Mouse (Mus musculus) stomach, postnatal 0 days (tissue): ENCODE data around the gene Bmp7. TPM values are rescaled to one million over a fixed set of nuclear protein-coding genes. Genes with fewer than 3 reads are reported as not detected.

ENCODE experiments used
- ATAC-seq: fragments of 200-750 bp; cut with Nextera tagmentation; 2 replicates; pipeline ENCODE4 v1.8.0; 2017; ENCODE audit not compliant: low FRiP score, low TSS enrichment
- DNase-seq: peaks from one replicate; pipeline ENCODE4 v3.0.0-alpha.2; 2016; ENCODE audit warnings: low spot score
- H3K27ac ChIP-seq: fragments of 300-500 bp; sonication (generic); replicated peaks from 2 replicates; pipeline ENCODE4 v1.5.1; 2014; ENCODE audit warnings: mild to moderate bottlenecking, control low read depth
- H3K27me3 ChIP-seq: fragments of 300-500 bp; sonication (generic); 2 replicates; pipeline ENCODE4 v1.6.1; 2014; ENCODE audit warnings: low read length; ENCODE audit not compliant: control insufficient read depth, insufficient read depth
- H3K36me3 ChIP-seq: fragments of 300-500 bp; sonication (generic); 2 replicates; pipeline ENCODE4 v1.6.1; 2014; ENCODE audit warnings: low read length, mixed read lengths; ENCODE audit not compliant: control insufficient read depth, insufficient read depth
- H3K4me1 ChIP-seq: fragments of 300-500 bp; sonication (generic); replicated peaks from 2 replicates; pipeline ENCODE4 v1.6.1; 2014; ENCODE audit warnings: antibody characterized with exemption; ENCODE audit not compliant: control insufficient read depth, insufficient read depth
- H3K4me2 ChIP-seq: fragments of 300-500 bp; sonication (generic); replicated peaks from 2 replicates; pipeline ENCODE4 v1.6.1; 2014; ENCODE audit warnings: low read depth, mild to moderate bottlenecking, control low read depth, moderate library complexity
- H3K4me3 ChIP-seq: fragments of 300-500 bp; sonication (generic); 2 replicates; pipeline ENCODE4 v1.5.1; 2014; ENCODE audit warnings: low read depth, low read length, control low read depth
- H3K9ac ChIP-seq: fragments of 300-500 bp; sonication (generic); 2 replicates; pipeline ENCODE4 v1.6.1; 2014; ENCODE audit warnings: mild to moderate bottlenecking, low read length, control low read depth, mixed read lengths
- H3K9me3 ChIP-seq: fragments of 300-500 bp; sonication (generic); 2 replicates; pipeline ENCODE4 v1.6.1; 2016; ENCODE audit warnings: low read length; ENCODE audit not compliant: control insufficient read depth
- CTCF ChIP-seq: IDR thresholded peaks from 2 replicates; pipeline ENCODE4 v1.5.1; 2016; ENCODE audit warnings: antibody characterized with exemption, low read depth, mild to moderate bottlenecking, moderate library complexity
- EP300 ChIP-seq: optimal IDR thresholded peaks from 2 replicates; pipeline ENCODE3; 2016; ENCODE audit warnings: antibody characterized with exemption
- WGBS: fragments of 180-500 bp; shearing (Covaris S2); extraction: QIAGEN DNeasy Blood & Tissue Kit; methylation state at CpG from one replicate; pipeline ENCODE4 v1.1.7; 2014; 5-methylcytosine and 5-hydroxymethylcytosine counted together
- polyA plus RNA-seq: library from polyadenylated mRNA; unstranded; fragments of >200 nt; fragmentation: Nextera tagmentation; extraction: Ambion mirVana; gene quantifications from 2 replicates; pipeline ENCODE4 v1.2.1, GENCODE M21; 2015

Gene Bmp7
- polyA plus RNA-seq, 1 experiment from 2014 or later, result 8.2 TPM

GRCm38 (mm10) chr2:172976661-172977238, 36.6 kb upstream of the Bmp7 start:
- Histone ChIP-seq H3K9me3 (no peaks in the 10 kb centered on the region), H3K4me1 (no peaks in the 10 kb centered on the region), H3K4me2 (peak overlapping the region; percentile 20; the same call in 1 of the 2 replicates), H3K27ac (no peak overlapping the region), H3K4me3 (no peak overlapping the region), H3K27me3 (no peaks in the 10 kb centered on the region), H3K36me3 (no peaks in the 10 kb centered on the region), H3K9ac (no peak overlapping the region)
- 37% methylated on average over 7 of the region's 7 CpGs for WGBS
- TF ChIP-seq CTCF (no peak), EP300 (no peak)
- DNase-seq, result no peak
- ATAC-seq, result no peak

- WGBS, result 82% methylated on average over 6 of the region's 6 CpGs
- no peaks in the 10 kb centered on the region for H3K36me3 ChIP-seq
- DNase-seq (no peak), ATAC-seq (no peak)
- H3K9ac ChIP-seq, result no peak overlapping the region
- H3K4me3 ChIP-seq, result no peak overlapping the region
- no peaks in the 10 kb centered on the region for H3K9me3 ChIP-seq
- H3K27me3 ChIP-seq, result no peaks in the 10 kb centered on the region
- TF ChIP-seq EP300, result no peak
- no peak for TF ChIP-seq CTCF
- no peak overlapping the region for H3K4me2 ChIP-seq
- no peaks in the 10 kb centered on the region for H3K4me1 ChIP-seq
- no peak overlapping the region for H3K27ac ChIP-seq
Observed at GRCm38 (mm10) chr2:172975159-172975558, 35.0 kb upstream of the Bmp7 start.

GRCm38 (mm10) chr2:172974701-172975100, 34.6 kb upstream of the Bmp7 start:
- 44% methylated on average over 7 of the region's 7 CpGs for WGBS
- no peaks in the 10 kb centered on the region for H3K4me1 ChIP-seq
- no peak for DNase-seq
- H3K27me3 ChIP-seq, result no peaks in the 10 kb centered on the region
- no peak overlapping the region for H3K27ac ChIP-seq
- TF ChIP-seq CTCF (no peak), EP300 (no peak)
- no peak overlapping the region for H3K4me2 ChIP-seq
- H3K9ac ChIP-seq, result no peak overlapping the region
- H3K4me3 ChIP-seq, result no peak overlapping the region
- no peak for ATAC-seq
- H3K36me3 ChIP-seq, result no peaks in the 10 kb centered on the region
- H3K9me3 ChIP-seq, result no peaks in the 10 kb centered on the region

GRCm38 (mm10) chr2:172973806-172974565, 33.9 kb upstream of the Bmp7 start:
- no peaks in the 10 kb centered on the region for H3K9me3 ChIP-seq
- H3K4me3 ChIP-seq, result no peak overlapping the region
- no peaks in the 10 kb centered on the region for H3K27me3 ChIP-seq
- no peak overlapping the region for H3K9ac ChIP-seq
- WGBS, result 9% methylated on average over 7 of the region's 7 CpGs
- H3K27ac ChIP-seq, result no peak overlapping the region
- H3K36me3 ChIP-seq, result no peaks in the 10 kb centered on the region
- no peak for TF ChIP-seq EP300
- TF ChIP-seq CTCF, result no peak
- 0 out of 2 replicates have a peak, but pooled peaks have one; percentile 18 for ATAC-seq
- DNase-seq, result no peak
- H3K4me1 ChIP-seq, result no peaks in the 10 kb centered on the region
- H3K4me2 ChIP-seq, result no peak overlapping the region

GRCm38 (mm10) chr2:172971865-172972264, 31.7 kb upstream of the Bmp7 start:
- H3K4me3 ChIP-seq, result no peak overlapping the region
- 76% methylated on average over 2 of the region's 2 CpGs for WGBS
- H3K36me3 ChIP-seq, result no peaks in the 10 kb centered on the region
- H3K4me1 ChIP-seq, result no peaks in the 10 kb centered on the region
- no peak overlapping the region for H3K9ac ChIP-seq
- H3K9me3 ChIP-seq, result no peaks in the 10 kb centered on the region
- TF ChIP-seq CTCF (no peak), EP300 (no peak)
- DNase-seq (no peak), ATAC-seq (no peak)
- H3K27ac ChIP-seq, result no peak overlapping the region
- no peak overlapping the region for H3K4me2 ChIP-seq
- no peaks in the 10 kb centered on the region for H3K27me3 ChIP-seq

GRCm38 (mm10) chr2:172966480-172966879, 26.4 kb upstream of the Bmp7 start:
- TF ChIP-seq EP300, result no peak
- no peak for TF ChIP-seq CTCF
- no peak for ATAC-seq
- 86% methylated on average over 5 of the region's 5 CpGs for WGBS
- H3K9me3 ChIP-seq, result no peaks in the 10 kb centered on the region
- H3K27ac ChIP-seq, result no peak overlapping the region
- no peaks in the 10 kb centered on the region for H3K27me3 ChIP-seq
- DNase-seq, result no peak
- H3K9ac ChIP-seq, result no peak overlapping the region
- no peaks in the 10 kb centered on the region for H3K36me3 ChIP-seq
- no peaks in the 10 kb centered on the region for H3K4me1 ChIP-seq
- no peak overlapping the region for H3K4me2 ChIP-seq
- H3K4me3 ChIP-seq, result no peak overlapping the region
